Mouse (Mus musculus) CH12.LX (cell line): ENCODE data around the gene Jmjd8. TPM values are rescaled to one million over a fixed set of nuclear protein-coding genes. Genes with fewer than 3 reads are reported as not detected.

Experiments
- DNase-seq: peaks from one replicate; pipeline ENCODE4 v3.0.0-alpha.2; 2013; ENCODE audit errors: extremely low read depth
- H3K27ac ChIP-seq: 2 replicates; pipeline ENCODE4 v1.5.1; 2012; ENCODE audit warnings: low read depth, mild to moderate bottlenecking, control low read depth, moderate library complexity; ENCODE audit not compliant: insufficient read depth
- H3K27me3 ChIP-seq: replicated peaks from 2 replicates; pipeline ENCODE3; 2012; ENCODE audit warnings: inconsistent platforms
- H3K36me3 ChIP-seq, 2 experiments: replicated peaks in 1 of 2; 2 replicates each; pipeline versions ENCODE3 to v1.6.1; 2012; ENCODE audit warnings: inconsistent platforms in 1 of 2, low read length in 1 of 2, mild to moderate bottlenecking in 1 of 2, mixed read lengths in 1 of 2, moderate library complexity in 1 of 2; ENCODE audit not compliant: control insufficient read depth in 1 of 2, insufficient read depth in 1 of 2
- H3K4me1 ChIP-seq, 2 experiments: 2 replicates each; pipeline ENCODE4 v1.6.1; 2012; ENCODE audit warnings: inconsistent platforms in 1 of 2, moderate library complexity in 1 of 2; ENCODE audit not compliant: insufficient read depth in 2 of 2, control insufficient read depth in 1 of 2
- H3K4me2 ChIP-seq: 2 replicates; pipeline ENCODE4 v1.6.1; 2012; ENCODE audit warnings: low read depth, mild to moderate bottlenecking, control low read depth; ENCODE audit not compliant: poor library complexity, insufficient read depth, severe bottlenecking
- H3K4me3 ChIP-seq, 3 experiments: fragments of 150-350 bp in 1 of 3; sonication (generic) in 1 of 3; replicated peaks in 1 of 3; 2 replicates each; pipeline versions ENCODE3 to v1.5.1; 2011 to 2012; ENCODE audit warnings: low read depth in 2 of 3, low read length in 2 of 3, mild to moderate bottlenecking in 2 of 3, moderate library complexity in 2 of 3, control low read depth in 1 of 3, improper control_type of control experiment in 1 of 3, inconsistent platforms in 1 of 3, mixed read lengths in 1 of 3; ENCODE audit not compliant: poor library complexity in 1 of 3
- H3K79me2 ChIP-seq: replicated peaks from 2 replicates; pipeline ENCODE4 v1.6.1; 2012; ENCODE audit warnings: mild to moderate bottlenecking, moderate library complexity; ENCODE audit not compliant: control insufficient read depth, poor library complexity, insufficient read depth, severe bottlenecking; ENCODE audit errors: extremely low read depth
- H3K9ac ChIP-seq: 2 replicates; pipeline ENCODE4 v1.6.1; 2012; ENCODE audit warnings: low read depth, mild to moderate bottlenecking, control low read depth, moderate library complexity; ENCODE audit not compliant: insufficient read depth
- H3K9me3 ChIP-seq: replicated peaks from 2 replicates; pipeline ENCODE3; 2012; ENCODE audit warnings: low read length, inconsistent platforms, mixed read lengths
- CHD1 ChIP-seq: IDR thresholded peaks from 2 replicates; pipeline ENCODE4 v1.6.1; 2012; ENCODE audit warnings: low read depth, low read length, improper control_type of control experiment, inconsistent platforms
- CHD2 ChIP-seq: IDR thresholded peaks from 2 replicates; pipeline ENCODE4 v1.6.1; 2011; ENCODE audit warnings: low read length, improper control_type of control experiment
- ELF1 ChIP-seq: IDR thresholded peaks from 2 replicates; pipeline ENCODE4 v1.6.1; 2014; ENCODE audit warnings: low read depth, mild to moderate bottlenecking, inconsistent platforms, low read length, improper control_type of control experiment
- HCFC1 ChIP-seq: IDR thresholded peaks from 2 replicates; pipeline ENCODE4 v1.6.1; 2012; ENCODE audit warnings: low read depth, mild to moderate bottlenecking, inconsistent platforms, low read length, improper control_type of control experiment
- IRF4 ChIP-seq: IDR thresholded peaks from 2 replicates; pipeline ENCODE4 v1.6.1; 2014; ENCODE audit warnings: low read depth, mild to moderate bottlenecking, inconsistent platforms, low read length, improper control_type of control experiment
- KAT2A ChIP-seq: IDR thresholded peaks from 2 replicates; pipeline ENCODE4 v1.6.1; 2012; ENCODE audit warnings: low read length, improper control_type of control experiment, inconsistent platforms; ENCODE audit not compliant: insufficient replicate concordance
- MAX ChIP-seq: IDR thresholded peaks from 2 replicates; pipeline ENCODE4 v1.6.1; 2011; ENCODE audit warnings: low read length, improper control_type of control experiment
- MAZ ChIP-seq: IDR thresholded peaks from 2 replicates; pipeline ENCODE4 v1.6.1; 2012; ENCODE audit warnings: low read depth, mild to moderate bottlenecking, inconsistent platforms, low read length, improper control_type of control experiment, moderate library complexity
- MEF2A ChIP-seq: IDR thresholded peaks from 2 replicates; pipeline ENCODE4 v1.6.1; 2014; ENCODE audit warnings: low read depth, mild to moderate bottlenecking, inconsistent platforms, low read length, improper control_type of control experiment, borderline replicate concordance
- MXI1 ChIP-seq: IDR thresholded peaks from 2 replicates; pipeline ENCODE4 v1.6.1; 2011; ENCODE audit warnings: mild to moderate bottlenecking, low read depth, low read length, improper control_type of control experiment
- NELFE ChIP-seq: IDR thresholded peaks from 2 replicates; pipeline ENCODE4 v1.6.1; 2011; ENCODE audit warnings: low read depth, low read length, improper control_type of control experiment
- NRF1 ChIP-seq: IDR thresholded peaks from 2 replicates; pipeline ENCODE4 v1.6.1; 2014; ENCODE audit warnings: low read depth, mild to moderate bottlenecking, inconsistent platforms, low read length, improper control_type of control experiment, moderate library complexity
- PAX5 ChIP-seq: IDR thresholded peaks from 2 replicates; pipeline ENCODE4 v1.6.1; 2012; ENCODE audit warnings: low read length, inconsistent platforms, mixed read lengths
- POLR2AphosphoS2 ChIP-seq: IDR thresholded peaks from 2 replicates; pipeline ENCODE4 v1.6.1; 2011; ENCODE audit warnings: low read depth, low read length, improper control_type of control experiment
- RCOR1 ChIP-seq: conservative IDR thresholded peaks from 2 replicates; pipeline ENCODE4 v1.6.1; 2012; ENCODE audit warnings: low read depth, mild to moderate bottlenecking, inconsistent platforms, low read length, improper control_type of control experiment
- TBP ChIP-seq: conservative IDR thresholded peaks from 2 replicates; pipeline ENCODE4 v1.6.1; 2011; ENCODE audit warnings: low read depth, low read length, improper control_type of control experiment
- USF1 ChIP-seq: IDR thresholded peaks from 2 replicates; pipeline ENCODE4 v1.6.1; 2014; ENCODE audit warnings: low read depth, mild to moderate bottlenecking, inconsistent platforms, low read length, improper control_type of control experiment
- ZNF384 ChIP-seq: IDR thresholded peaks from 2 replicates; pipeline ENCODE4 v1.6.1; 2012; ENCODE audit warnings: low read depth, low read length, improper control_type of control experiment, inconsistent platforms
- dilution Hi-C: fragments of 300-500 bp; cut with MboI; formaldehyde crosslinking; loops from 2 replicates; pipeline ENCODE4 v1.14.3; 2020; ENCODE audit warnings: low sequenced_read_pairs; ENCODE audit not compliant: extremely low pct_unique_long_range_greater_than_20kb, extremely low pct_ligation_motif_present
- in situ Hi-C: fragments of 300-500 bp; cut with MboI; formaldehyde crosslinking; loops from 3 replicates; pipeline ENCODE4 v1.14.3; 2019; ENCODE audit warnings: low sequenced_read_pairs, low pct_ligation_motif_present, low pct_unique_long_range_greater_than_20kb, mixed read lengths
- polyA plus RNA-seq: library from polyadenylated mRNA; unstranded; fragments of >175 nt; gene quantifications from 2 replicates; pipeline ENCODE4 v1.2.1, GENCODE M21; 2012; ENCODE audit warnings: low read depth; ENCODE audit not compliant: insufficient read length
- total RNA-seq, 2 experiments: library from RNA; depleted of rRNA; stranded (reverse); fragments of 300-350 nt in 1 of 2; fragments of >200 nt in 1 of 2; gene quantifications; 2 replicates each; pipeline ENCODE4 v1.2.3; 2012 to 2014

The Jmjd8 gene
- total and polyA plus RNA-seq, 3 experiments, result 4.8 to 8.3 (median 7.7) TPM

DNA sequence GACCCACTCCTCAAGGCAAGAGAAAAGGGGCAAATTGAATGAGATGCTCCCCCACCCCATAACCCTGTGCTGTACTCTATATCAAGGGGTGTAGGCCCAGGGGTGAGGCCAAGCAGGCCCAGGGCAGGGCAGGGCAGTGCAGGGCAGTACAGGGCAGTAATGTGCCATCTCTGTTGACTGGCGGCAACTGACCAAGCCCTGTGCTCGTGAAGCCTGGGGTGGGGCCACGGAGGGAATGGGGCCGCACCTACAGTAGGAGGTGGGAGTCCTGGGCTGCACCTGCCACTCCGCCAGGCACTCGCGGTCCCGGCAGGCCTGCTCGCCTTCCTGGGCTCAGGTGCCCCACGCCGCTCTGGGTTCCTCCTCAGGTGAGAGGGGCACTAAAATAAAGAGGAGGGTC lies 36.6 kb downstream of the Jmjd8 start:
- Histone ChIP-seq H3K4me1 (peaks cover 9 to 34% of the 10 kb centered on the region in 2 experiments), H3K9me3 (no peaks in the 10 kb centered on the region), H3K4me2 (no peak overlapping the region), H3K9ac (no peak overlapping the region), H3K4me3 (no peak overlapping the region), H3K79me2 (no peaks in the 10 kb centered on the region), H3K36me3 (no peaks in the 10 kb centered on the region), H3K27me3 (peaks cover 47% of the 10 kb centered on the region), H3K27ac (no peak overlapping the region)
- in situ Hi-C loops, result no loop called here
- dilution Hi-C loops, result no loop called here
- DNase-seq, result no peak
- TF ChIP-seq RCOR1, result no peak
- TF ChIP-seq TBP, result no peak
- TF ChIP-seq HCFC1, result no peak
- TF ChIP-seq MEF2A, result no peak
- TF ChIP-seq USF1, result no peak
- TF ChIP-seq MXI1, result no peak

DNA sequence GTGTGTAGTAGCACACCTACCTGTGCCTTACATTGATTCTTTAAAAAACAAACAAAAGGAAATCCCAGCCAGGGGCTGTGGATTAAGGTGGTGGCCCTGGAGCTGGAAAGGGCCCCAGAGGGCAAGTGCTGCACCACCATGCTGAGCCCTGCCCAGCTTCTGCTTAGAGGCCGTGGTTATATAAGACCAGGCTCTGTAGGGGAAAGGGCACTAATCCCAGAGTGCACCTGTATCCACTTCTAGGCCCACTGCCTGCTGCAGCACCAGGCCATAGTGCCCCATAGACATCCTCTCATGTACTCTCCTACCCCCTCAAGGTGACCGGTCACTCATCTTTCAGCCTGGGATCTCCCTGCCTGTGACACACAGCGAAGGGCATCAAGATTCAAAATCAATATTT lies 37.5 kb downstream of the Jmjd8 start:
- Histone ChIP-seq H3K27me3 (peaks cover 50% of the 10 kb centered on the region), H3K9ac (no peak overlapping the region), H3K4me2 (no peak overlapping the region), H3K79me2 (no peaks in the 10 kb centered on the region), H3K36me3 (no peaks in the 10 kb centered on the region), H3K9me3 (no peaks in the 10 kb centered on the region), H3K4me3 (no peak overlapping the region), H3K4me1 (peaks cover 4 to 28% of the 10 kb centered on the region in 2 experiments; a peak in 3 of 4 replicates), H3K27ac (no peak overlapping the region)
- TF ChIP-seq ZNF384, result no peak
- TF ChIP-seq MAZ, result no peak
- no peak for TF ChIP-seq ELF1
- no peak for TF ChIP-seq IRF4
- TF ChIP-seq NRF1, result no peak
- no peak for TF ChIP-seq USF1
- no peak for TF ChIP-seq NELFE
- TF ChIP-seq POLR2AphosphoS2, result no peak
- no peak for TF ChIP-seq CHD1
- no peak for TF ChIP-seq PAX5
- TF ChIP-seq MAX, result no peak
- no peak for TF ChIP-seq KAT2A
- no peak for TF ChIP-seq CHD2
- DNase-seq, result no peak
- in situ Hi-C loops, result no loop called here
- dilution Hi-C loops, result no loop called here
